ENCODE assay signal across 21 mouse cellular contexts in genomic region chr13:13961046-13961445, GRCm38 (mm10). TPM values are rescaled to one million over a fixed set of nuclear protein-coding genes. Genes with fewer than 3 reads are reported as not detected.
A peak's percentile ranks its signal among the peaks of the same experiment; 100 is the strongest.
DNase-seq lines count a peak whose midpoint lies in the region; ATAC-seq and TF ChIP-seq lines count a peak whose summit lies in the region.
"Had no signal": no experiment of that assay in that cellular context is flagged by ENCODE, and none has a peak within 500 bp of the region (broad histone marks: within the 10 kb centered on the region; RNA-seq: fewer than 3 reads in every experiment).

No protein-coding gene starts in this region.

- no peaks in the 10 kb centered on the region for H3K27me3 ChIP-seq in forebrain, embryonic 16.5 days (replicated peaks; ENCODE audit: control insufficient read depth, insufficient read depth, low read length)
- H3K27me3 ChIP-seq in forebrain, embryonic 15.5 days: no peaks in the 10 kb centered on the region
- H3K27me3 ChIP-seq in heart, embryonic 12.5 days (replicated peaks): no peaks in the 10 kb centered on the region
- H3K27me3 ChIP-seq in CH12.LX (replicated peaks): no peaks in the 10 kb centered on the region
- no peaks in the 10 kb centered on the region for H3K27me3 ChIP-seq in kidney, embryonic 14.5 days (ENCODE audit: control insufficient read depth, insufficient read depth, low read length)
- H3K27me3 ChIP-seq: embryonic facial prominence, embryonic 12.5 days; forebrain, embryonic 13.5 days had no signal

- H3K79me2 ChIP-seq in CH12.LX (replicated peaks; ENCODE audit: control insufficient read depth, extremely low read depth, insufficient read depth, poor library complexity, severe bottlenecking): peaks cover 52% of the 10 kb centered on the region

- H3K9me3 ChIP-seq in forebrain, embryonic 16.5 days (ENCODE audit: control insufficient read depth, low read length): no peaks in the 10 kb centered on the region
- H3K9me3 ChIP-seq in forebrain, embryonic 15.5 days: no peaks in the 10 kb centered on the region
- no peaks in the 10 kb centered on the region for H3K9me3 ChIP-seq in heart, embryonic 12.5 days (replicated peaks)
- H3K9me3 ChIP-seq in CH12.LX (replicated peaks; ENCODE audit: low read length): no peaks in the 10 kb centered on the region
- H3K9me3 ChIP-seq in kidney, embryonic 14.5 days (ENCODE audit: control insufficient read depth, low read length): no peaks in the 10 kb centered on the region
- H3K9me3 ChIP-seq: embryonic facial prominence, embryonic 10.5 days; embryonic facial prominence, embryonic 12.5 days; forebrain, embryonic 13.5 days had no signal

- TF ChIP-seq EP300 in CH12.LX (IDR thresholded peaks at IDR 0.05; ENCODE audit: low read length): peak; percentile 15; the same call in 1 of the 2 replicates

- 75% methylated on average over 4 of the region's 4 CpGs for WGBS in forebrain, embryonic 16.5 days
- WGBS in forebrain, embryonic 15.5 days: 86% methylated on average over 4 of the region's 4 CpGs
- WGBS in heart, embryonic 12.5 days: 36% methylated on average over 4 of the region's 4 CpGs
- 89% methylated on average over 4 of the region's 4 CpGs for WGBS in kidney, embryonic 14.5 days

- dilution Hi-C loops in CH12.LX (cut with MboI; ENCODE audit: extremely low pct_ligation_motif_present, extremely low pct_unique_long_range_greater_than_20kb, low sequenced_read_pairs): no loop called here

- no peak for DNase-seq in frontal cortex, postnatal 10 days (ENCODE audit: low spot score in 2 of 2)
- DNase-seq in heart, postnatal 36 days: no peak
- peak; percentile 55 for DNase-seq in CH12.LX (ENCODE audit: extremely low read depth)
- DNase-seq: adrenal gland, adult 2 months; adrenal gland, postnatal 10 days; adrenal gland, postnatal 25 days; B cell, adult 2 months; cerebellum, adult 11-12 months; cerebellum, adult 2 months; cerebellum, adult 9-10 months; cerebellum, postnatal 10 days; cerebellum, postnatal 25 days had no signal

- H3K4me2 ChIP-seq in forebrain, embryonic 16.5 days (ENCODE audit: low read length): no peak overlapping the region
- no peak overlapping the region for H3K4me2 ChIP-seq in forebrain, embryonic 15.5 days (replicated peaks)
- H3K4me2 ChIP-seq in heart, embryonic 12.5 days: no peak overlapping the region
- H3K4me2 ChIP-seq in CH12.LX (ENCODE audit: insufficient read depth, low read depth, poor library complexity, severe bottlenecking): peak overlapping the region; percentile 93
- no peak overlapping the region for H3K4me2 ChIP-seq in kidney, embryonic 14.5 days (replicated peaks; ENCODE audit: low read depth, low read length)
- H3K4me2 ChIP-seq: embryonic facial prominence, embryonic 12.5 days; forebrain, embryonic 13.5 days had no signal

- H3K27ac ChIP-seq in forebrain, embryonic 16.5 days (ENCODE audit: low read length): no peak overlapping the region
- H3K27ac ChIP-seq in forebrain, embryonic 15.5 days (replicated peaks): no peak overlapping the region
- 0 out of 2 replicates have a peak overlapping the region, but pooled peaks have one; percentile 16 for H3K27ac ChIP-seq in heart, embryonic 12.5 days (ENCODE audit: poor library complexity, severe bottlenecking)
- H3K27ac ChIP-seq in CH12.LX (ENCODE audit: insufficient read depth, low read depth): peak overlapping the region; percentile 68
- H3K27ac ChIP-seq in kidney, embryonic 14.5 days (ENCODE audit: low read depth, low read length): no peak overlapping the region
- H3K27ac ChIP-seq: embryonic facial prominence, embryonic 10.5 days; embryonic facial prominence, embryonic 12.5 days; forebrain, embryonic 13.5 days had no signal

- in situ Hi-C loops in CH12.LX (cut with MboI; ENCODE audit: low pct_ligation_motif_present, low pct_unique_long_range_greater_than_20kb, low sequenced_read_pairs): no loop called here

- H3K36me3 ChIP-seq in forebrain, embryonic 16.5 days (ENCODE audit: control insufficient read depth, insufficient read depth): no peaks in the 10 kb centered on the region
- no peaks in the 10 kb centered on the region; the same call in 1 of the 2 replicates for H3K36me3 ChIP-seq in forebrain, embryonic 15.5 days
- peaks cover 6% of the 10 kb centered on the region for H3K36me3 ChIP-seq in heart, embryonic 12.5 days
- H3K36me3 ChIP-seq in CH12.LX (replicated peaks in 1 of 2; ENCODE audit: control insufficient read depth in 1 of 2, insufficient read depth in 1 of 2, low read length in 1 of 2): peaks cover 8 to 33% of the 10 kb centered on the region in 2 experiments
- no peaks in the 10 kb centered on the region for H3K36me3 ChIP-seq in kidney, embryonic 14.5 days (ENCODE audit: control insufficient read depth, insufficient read depth, low read length)
- H3K36me3 ChIP-seq: embryonic facial prominence, embryonic 12.5 days had no signal

- intact Hi-C loops in heart, postnatal 36 days (cut with DNase I): no loop called here

- no peak overlapping the region for H3K9ac ChIP-seq in forebrain, embryonic 16.5 days (replicated peaks; ENCODE audit: low read depth, low read length)
- H3K9ac ChIP-seq in forebrain, embryonic 15.5 days (replicated peaks): no peak overlapping the region
- no peak overlapping the region for H3K9ac ChIP-seq in heart, embryonic 12.5 days
- H3K9ac ChIP-seq in CH12.LX (ENCODE audit: insufficient read depth, low read depth): peak overlapping the region; percentile 81
- no peak overlapping the region for H3K9ac ChIP-seq in kidney, embryonic 14.5 days (ENCODE audit: low read depth, low read length)
- H3K9ac ChIP-seq: embryonic facial prominence, embryonic 12.5 days; forebrain, embryonic 13.5 days had no signal

- 0 out of 2 replicates have a peak, but pooled peaks cover 3% of the 10 kb centered on the region for H3K4me1 ChIP-seq in forebrain, embryonic 16.5 days (replicated peaks; ENCODE audit: control insufficient read depth, insufficient read depth, low read length)
- peaks cover 3% of the 10 kb centered on the region; the same call in 1 of the 2 replicates for H3K4me1 ChIP-seq in forebrain, embryonic 15.5 days
- peaks cover 24% of the 10 kb centered on the region for H3K4me1 ChIP-seq in heart, embryonic 12.5 days (replicated peaks)
- H3K4me1 ChIP-seq in CH12.LX (ENCODE audit: control insufficient read depth in 1 of 2, insufficient read depth in 2 of 2): peaks cover 8 to 56% of the 10 kb centered on the region in 2 experiments; a peak in 3 of 4 replicates
- no peaks in the 10 kb centered on the region for H3K4me1 ChIP-seq in kidney, embryonic 14.5 days (ENCODE audit: control insufficient read depth, insufficient read depth, low read length)
- H3K4me1 ChIP-seq: embryonic facial prominence, embryonic 12.5 days had no signal

- no peak for TF ChIP-seq RAD21 in CH12.LX (IDR thresholded peaks at IDR 0.05; ENCODE audit: low read depth, low read length)

- no peak overlapping the region for H3K4me3 ChIP-seq in forebrain, embryonic 16.5 days (replicated peaks; ENCODE audit: low read length)
- no peak overlapping the region for H3K4me3 ChIP-seq in forebrain, embryonic 15.5 days
- no peak overlapping the region for H3K4me3 ChIP-seq in heart, embryonic 12.5 days
- H3K4me3 ChIP-seq in CH12.LX (replicated peaks in 1 of 3; ENCODE audit: low read depth in 2 of 3, low read length in 2 of 3, poor library complexity in 1 of 3): peak overlapping the region in 1 of 3 experiments; percentile 29
- H3K4me3 ChIP-seq in kidney, embryonic 14.5 days (ENCODE audit: low read length): no peak overlapping the region
- H3K4me3 ChIP-seq: embryonic facial prominence, embryonic 10.5 days; embryonic facial prominence, embryonic 12.5 days; forebrain, embryonic 13.5 days had no signal

- no peak for TF ChIP-seq CTCF in CH12.LX (conservative IDR thresholded peaks at IDR 0.05 in 1 of 2, IDR thresholded peaks at IDR 0.05 in 1 of 2; ENCODE audit: low read depth in 2 of 2, low read length in 2 of 2)

- TF ChIP-seq POLR2A in CH12.LX (IDR thresholded peaks at IDR 0.05; ENCODE audit: low read depth, low read length): no peak

- 0 out of 2 replicates have a peak, but pooled peaks have one; percentile 40 for ATAC-seq in forebrain, embryonic 16.5 days
- ATAC-seq in forebrain, embryonic 15.5 days (replicated peaks): no peak
- peak; percentile 52; the same call in 1 of the 2 replicates for ATAC-seq in frontal cortex, adult (ENCODE audit: low TSS enrichment)
- no peak for ATAC-seq in heart, embryonic 12.5 days (ENCODE audit: insufficient number of reproducible peaks, low FRiP score)
- no peak for ATAC-seq in kidney, embryonic 14.5 days (ENCODE audit: low FRiP score, low TSS enrichment)
- ATAC-seq: CD4-positive, CD25-positive, alpha-beta regulatory T cell, adult 4 months; forebrain, embryonic 13.5 days had no signal

TF ChIP-seq in CH12.LX, 34 proteins besides CTCF, POLR2A, EP300 and RAD21:
- TF ChIP-seq TBP (conservative IDR thresholded peaks at IDR 0.05; ENCODE audit: low read depth, low read length): peak; percentile 49; the same call in 1 of the 2 replicates
- no peak for TF ChIP-seq BHLHE40 (IDR thresholded peaks at IDR 0.05; ENCODE audit: low read depth, low read length)
- TF ChIP-seq POLR2AphosphoS2 (IDR thresholded peaks at IDR 0.05; ENCODE audit: low read depth, low read length): no peak
- no peak for TF ChIP-seq GABPA (IDR thresholded peaks at IDR 0.05; ENCODE audit: insufficient replicate concordance, low read depth, low read length)
- peak; percentile 60; the same call in 1 of the 2 replicates for TF ChIP-seq MXI1 (IDR thresholded peaks at IDR 0.05; ENCODE audit: low read depth, low read length)
- TF ChIP-seq ETS1 (conservative IDR thresholded peaks at IDR 0.05; ENCODE audit: low read depth, low read length): no peak
- peak; percentile 40; the same call in 1 of the 2 replicates for TF ChIP-seq IRF4 (IDR thresholded peaks at IDR 0.05; ENCODE audit: low read depth, low read length)
- 0 out of 2 replicates have a peak, but pooled peaks have one; percentile 55 for TF ChIP-seq MAZ (IDR thresholded peaks at IDR 0.05; ENCODE audit: low read depth, low read length)

RNA-seq across cellular contexts. Expression of gene B3galnt2, which starts 6.8 kb away (rescaled TPM):
- polyA plus RNA-seq in forebrain, embryonic 16.5 days (2015; fragmentation: Nextera tagmentation; extraction: Ambion mirVana): 23.4 and 25.8 TPM in 2 replicates
- 20.1 and 24.3 TPM in 2 replicates for polyA plus RNA-seq in forebrain, embryonic 15.5 days (2015; fragmentation: Nextera tagmentation; extraction: Ambion mirVana)
- polyA plus RNA-seq in heart, embryonic 12.5 days (2016; fragmentation: Nextera tagmentation; extraction: Ambion mirVana): 22.8 and 24.8 TPM in 2 replicates
- 10 to 100 TPM; 20.2 to 23.1 TPM for total RNA-seq in heart, postnatal 36 days (2021)
- total RNA-seq in CH12.LX (2012; rRNA removed): 49.3 and 52.3 TPM in 2 replicates
- 48.3 and 56.3 TPM in 2 replicates for total RNA-seq in CH12.LX (2014; rRNA removed)
- 34.1 and 36.3 TPM in 2 replicates for polyA plus RNA-seq in CH12.LX (2012; ENCODE audit: insufficient read length, low read depth)
- 27.3 and 42.9 TPM in 2 replicates for polyA plus RNA-seq in kidney, embryonic 14.5 days (2014; fragmentation: Nextera tagmentation; extraction: Ambion mirVana)

Comparison
In these comparisons a context has a peak if more than half of its experiments do, and no peak if none do; other contexts are left out.
1. ATAC-seq: peak in forebrain, embryonic 16.5 days (single experiment) and frontal cortex, adult (single experiment); none in forebrain, embryonic 15.5 days (single experiment), heart, embryonic 12.5 days (single experiment) and kidney, embryonic 14.5 days (single experiment).
2. H3K27ac ChIP-seq: peak in heart, embryonic 12.5 days (single experiment) and CH12.LX (single experiment); none in forebrain, embryonic 16.5 days (single experiment), forebrain, embryonic 15.5 days (single experiment) and kidney, embryonic 14.5 days (single experiment).